Mouse (Mus musculus): ENCODE measurements at regions not wholly inside any gene's neighbourhood (a gene's known extent, or its start where the extent isn't known, plus 50 kb on each side); places are given as distances from the start of the nearest gene placed in this dataset.

DNA sequence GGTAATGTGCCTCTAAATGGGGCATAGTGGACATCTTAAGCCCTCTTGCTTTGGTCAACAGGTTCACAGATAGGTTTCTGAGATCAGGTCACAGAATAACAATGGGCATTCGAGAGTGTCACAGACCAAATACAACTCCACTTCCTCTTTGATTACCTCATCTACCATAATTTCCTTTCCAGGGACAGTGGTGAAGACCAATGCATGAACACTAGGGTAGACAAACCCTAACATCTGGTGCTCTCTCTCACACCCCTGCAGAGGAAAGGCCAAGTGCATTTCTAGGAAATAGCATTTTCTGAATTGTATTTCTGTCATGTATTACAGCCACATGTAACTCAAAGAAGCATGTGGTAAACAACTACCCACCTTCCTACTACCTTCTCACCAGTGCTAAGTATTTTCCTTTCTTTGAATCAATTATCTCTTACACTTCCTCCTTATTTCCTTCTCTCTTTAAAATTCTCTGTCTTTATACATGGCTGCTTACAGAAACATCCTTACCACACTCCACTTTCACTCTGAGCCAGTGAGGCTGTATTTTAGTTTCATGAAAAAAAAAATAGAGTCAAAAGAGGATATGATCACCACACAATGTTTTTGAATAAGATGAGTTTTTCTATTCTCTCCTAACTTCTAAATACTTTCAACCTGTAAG, 1021.0 kb downstream of the Gsdmc2 start:
- Histone ChIP-seq H3K4me3 (ENCODE audit: control insufficient read depth, low read depth, low read length) (no peak overlapping the region), H3K36me3 (ENCODE audit: control insufficient read depth, insufficient read depth, low read length) (no peaks in the 10 kb centered on the region), H3K27ac (ENCODE audit: control insufficient read depth, insufficient read depth, low read depth, low read length) (no peak overlapping the region), H3K4me1 (ENCODE audit: control insufficient read depth, insufficient read depth, low read length) (no peaks in the 10 kb centered on the region), H3K27me3 (ENCODE audit: control insufficient read depth, insufficient read depth, low read length) (no peaks in the 10 kb centered on the region)
- TF ChIP-seq CTCF (IDR thresholded peaks at IDR 0.05; ENCODE audit: control insufficient read depth, insufficient read depth, insufficient replicate concordance, low read depth, low read length) (no peak), POLR2A (IDR thresholded peaks at IDR 0.05; ENCODE audit: control insufficient read depth, low read depth, low read length) (no peak)

DNA sequence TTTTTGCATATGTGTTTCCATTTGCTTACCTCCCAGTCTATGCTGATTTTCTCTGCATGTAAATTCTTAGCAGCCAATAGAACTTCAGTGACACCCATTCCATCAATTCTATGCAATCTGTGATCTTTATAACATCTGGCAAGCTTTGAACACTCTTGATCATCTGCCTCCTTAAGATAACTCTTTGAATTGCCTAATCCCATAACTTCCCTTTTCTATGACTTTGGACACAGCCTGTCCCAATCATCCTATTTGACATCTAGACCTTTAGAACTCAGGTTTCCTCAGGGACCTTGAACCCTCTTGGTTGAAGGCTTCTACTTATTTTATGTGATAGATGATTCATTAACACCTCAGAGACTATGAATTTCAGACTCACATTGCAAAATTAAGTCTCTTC, 1022.7 kb downstream of the Gsdmc2 start:
- H3K36me3 ChIP-seq (ENCODE audit: control insufficient read depth, insufficient read depth, low read length), result no peaks in the 10 kb centered on the region
- H3K4me3 ChIP-seq (ENCODE audit: control insufficient read depth, low read depth, low read length), result no peak overlapping the region

DNA sequence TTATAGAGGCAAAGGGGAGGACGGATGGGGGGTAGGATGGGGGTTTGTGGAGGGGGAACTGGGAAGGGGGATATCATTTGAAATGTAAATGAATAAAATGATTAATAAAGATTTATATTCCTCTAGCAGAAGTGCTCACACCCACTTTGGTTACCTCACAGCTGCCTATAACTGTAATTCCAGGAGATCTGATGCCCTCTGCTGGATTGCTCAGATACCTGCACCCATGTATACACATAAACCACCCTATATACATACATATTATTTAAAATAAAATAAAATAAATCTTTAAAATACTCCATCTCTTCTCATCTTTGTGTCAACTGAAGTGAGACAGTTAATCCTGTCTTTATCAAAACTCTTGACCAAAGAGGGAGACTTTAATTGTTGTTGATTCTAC, 1031.9 kb downstream of the Gsdmc2 start:
- TF ChIP-seq POLR2A (IDR thresholded peaks at IDR 0.05; ENCODE audit: control insufficient read depth, low read depth, low read length) (no peak), CTCF (IDR thresholded peaks at IDR 0.05; ENCODE audit: control insufficient read depth, insufficient read depth, insufficient replicate concordance, low read depth, low read length) (no peak)
- Histone ChIP-seq H3K4me1 (ENCODE audit: control insufficient read depth, insufficient read depth, low read length) (no peaks in the 10 kb centered on the region), H3K4me3 (ENCODE audit: control insufficient read depth, low read depth, low read length) (no peak overlapping the region), H3K27ac (ENCODE audit: control insufficient read depth, insufficient read depth, low read depth, low read length) (no peak overlapping the region), H3K27me3 (ENCODE audit: control insufficient read depth, insufficient read depth, low read length) (no peaks in the 10 kb centered on the region), H3K36me3 (ENCODE audit: control insufficient read depth, insufficient read depth, low read length) (no peaks in the 10 kb centered on the region)

More for the DNA sequence above, 1022.7 kb downstream of the Gsdmc2 start:
- TF ChIP-seq CTCF (IDR thresholded peaks at IDR 0.05; ENCODE audit: control insufficient read depth, insufficient read depth, insufficient replicate concordance, low read depth, low read length) (no peak), POLR2A (IDR thresholded peaks at IDR 0.05; ENCODE audit: control insufficient read depth, low read depth, low read length) (no peak)
- H3K4me1 ChIP-seq (ENCODE audit: control insufficient read depth, insufficient read depth, low read length), result no peaks in the 10 kb centered on the region
- H3K27ac ChIP-seq (ENCODE audit: control insufficient read depth, insufficient read depth, low read depth, low read length), result no peak overlapping the region
- no peaks in the 10 kb centered on the region for H3K27me3 ChIP-seq (ENCODE audit: control insufficient read depth, insufficient read depth, low read length)

DNA sequence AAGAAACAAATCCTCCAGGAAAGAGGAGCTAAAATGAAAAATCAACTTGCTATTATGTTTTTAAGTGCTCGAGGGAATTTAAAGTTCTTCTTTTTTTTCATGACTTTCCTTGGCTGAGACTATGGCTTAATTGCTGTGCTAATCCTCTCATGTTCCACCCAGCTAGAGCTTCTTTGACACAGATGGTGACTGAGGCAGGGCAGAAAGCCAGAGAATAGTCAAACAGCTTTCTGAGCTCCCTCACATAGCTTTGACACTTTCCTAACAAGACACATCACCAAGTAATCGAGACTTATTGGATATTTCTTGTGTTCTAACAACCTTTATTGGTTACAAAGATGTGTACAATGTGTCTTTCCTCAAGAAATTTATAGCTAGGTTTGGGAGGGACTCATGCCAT, 1033.0 kb downstream of the Gsdmc2 start:
- no peaks in the 10 kb centered on the region for H3K4me1 ChIP-seq (ENCODE audit: control insufficient read depth, insufficient read depth, low read length)
- H3K36me3 ChIP-seq (ENCODE audit: control insufficient read depth, insufficient read depth, low read length), result no peaks in the 10 kb centered on the region
- no peak overlapping the region for H3K27ac ChIP-seq (ENCODE audit: control insufficient read depth, insufficient read depth, low read depth, low read length)
- no peaks in the 10 kb centered on the region for H3K27me3 ChIP-seq (ENCODE audit: control insufficient read depth, insufficient read depth, low read length)
- TF ChIP-seq CTCF (IDR thresholded peaks at IDR 0.05; ENCODE audit: control insufficient read depth, insufficient read depth, insufficient replicate concordance, low read depth, low read length), result no peak
- TF ChIP-seq POLR2A (IDR thresholded peaks at IDR 0.05; ENCODE audit: control insufficient read depth, low read depth, low read length), result no peak
- H3K4me3 ChIP-seq (ENCODE audit: control insufficient read depth, low read depth, low read length), result no peak overlapping the region

DNA sequence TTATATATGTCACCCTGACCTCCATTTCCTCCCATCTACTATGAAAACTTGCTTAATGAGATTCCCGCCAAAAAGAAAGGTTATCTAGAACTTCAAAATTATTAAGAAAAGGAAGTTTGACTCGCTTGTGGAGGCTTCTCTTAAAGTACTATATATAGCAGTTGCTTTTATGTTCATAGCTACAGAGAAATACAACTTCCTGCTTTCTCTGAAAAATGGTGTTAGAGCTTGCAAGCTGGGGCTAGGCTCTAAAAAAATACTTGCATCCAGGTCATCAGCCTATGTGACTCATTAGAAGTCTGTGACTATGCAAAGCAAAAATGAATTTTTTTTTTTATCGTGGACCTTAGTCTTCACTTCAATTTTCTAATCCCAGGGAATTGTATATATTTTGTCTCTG, 1035.7 kb downstream of the Gsdmc2 start:
- Histone ChIP-seq H3K27me3 (ENCODE audit: control insufficient read depth, insufficient read depth, low read length) (no peaks in the 10 kb centered on the region), H3K36me3 (ENCODE audit: control insufficient read depth, insufficient read depth, low read length) (no peaks in the 10 kb centered on the region), H3K4me3 (ENCODE audit: control insufficient read depth, low read depth, low read length) (no peak overlapping the region), H3K4me1 (ENCODE audit: control insufficient read depth, insufficient read depth, low read length) (no peaks in the 10 kb centered on the region), H3K27ac (ENCODE audit: control insufficient read depth, insufficient read depth, low read depth, low read length) (no peak overlapping the region)
- no peak for TF ChIP-seq CTCF (IDR thresholded peaks at IDR 0.05; ENCODE audit: control insufficient read depth, insufficient read depth, insufficient replicate concordance, low read depth, low read length)
- TF ChIP-seq POLR2A (IDR thresholded peaks at IDR 0.05; ENCODE audit: control insufficient read depth, low read depth, low read length), result no peak

DNA sequence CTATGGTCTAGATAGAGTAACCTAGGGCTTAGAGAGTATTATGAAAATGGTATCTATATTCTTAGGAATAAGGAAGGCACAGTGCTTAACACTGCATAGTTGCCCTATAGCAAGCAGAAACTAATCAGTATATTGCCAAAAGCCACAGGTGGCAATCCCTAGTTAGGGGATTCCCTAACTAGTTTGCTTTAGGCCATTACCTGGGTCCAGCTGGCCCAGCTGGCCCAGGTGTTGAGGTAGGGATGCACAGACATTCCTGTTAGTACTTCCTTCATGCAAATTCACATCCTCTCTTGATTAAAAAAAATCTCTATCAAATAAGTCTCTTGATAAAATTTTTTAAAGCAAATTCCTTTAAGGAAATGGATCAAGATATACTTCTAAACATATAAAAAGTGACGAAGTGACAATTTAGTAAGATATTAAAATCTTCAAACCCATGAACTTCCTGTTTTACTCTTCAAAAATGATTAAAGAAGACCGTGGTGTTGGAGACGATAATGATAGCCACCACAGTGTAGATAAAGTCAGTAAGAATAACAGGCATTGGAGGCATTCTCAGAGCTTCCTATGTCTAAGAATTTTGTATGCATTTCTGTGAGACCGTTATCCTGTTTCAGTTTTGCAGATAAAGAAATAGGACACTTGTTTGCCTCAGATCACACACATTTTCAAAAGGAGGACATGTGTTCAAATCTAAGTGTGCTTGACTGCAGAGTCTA, 1036.7 kb downstream of the Gsdmc2 start:
- Histone ChIP-seq H3K4me1 (ENCODE audit: control insufficient read depth, insufficient read depth, low read length) (no peaks in the 10 kb centered on the region), H3K27me3 (ENCODE audit: control insufficient read depth, insufficient read depth, low read length) (no peaks in the 10 kb centered on the region), H3K36me3 (ENCODE audit: control insufficient read depth, insufficient read depth, low read length) (no peaks in the 10 kb centered on the region), H3K27ac (ENCODE audit: control insufficient read depth, insufficient read depth, low read depth, low read length) (no peak overlapping the region), H3K4me3 (ENCODE audit: control insufficient read depth, low read depth, low read length) (no peak overlapping the region)
- TF ChIP-seq CTCF (IDR thresholded peaks at IDR 0.05; ENCODE audit: control insufficient read depth, insufficient read depth, insufficient replicate concordance, low read depth, low read length) (no peak), POLR2A (IDR thresholded peaks at IDR 0.05; ENCODE audit: control insufficient read depth, low read depth, low read length) (no peak)

DNA sequence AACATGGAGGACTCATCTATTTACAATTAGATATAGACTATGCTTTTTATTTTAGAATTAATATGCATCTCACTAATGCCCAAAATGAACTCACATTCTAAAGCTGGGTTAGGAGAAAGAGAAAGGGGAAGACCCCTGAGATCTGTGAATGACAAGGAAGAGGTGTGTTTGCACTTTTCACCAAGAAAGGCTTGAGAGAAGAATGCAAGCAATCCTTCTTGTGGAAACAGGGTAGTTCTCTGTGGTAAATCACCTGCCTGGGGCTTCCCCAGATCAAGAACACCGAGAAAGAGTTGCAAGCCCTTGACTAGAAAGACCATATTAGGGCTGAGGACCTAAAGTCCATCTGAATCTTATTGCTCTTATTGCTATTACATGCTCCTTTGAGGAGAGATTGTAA, 1037.6 kb downstream of the Gsdmc2 start:
- TF ChIP-seq CTCF (IDR thresholded peaks at IDR 0.05; ENCODE audit: control insufficient read depth, insufficient read depth, insufficient replicate concordance, low read depth, low read length), result no peak
- no peak for TF ChIP-seq POLR2A (IDR thresholded peaks at IDR 0.05; ENCODE audit: control insufficient read depth, low read depth, low read length)
- no peaks in the 10 kb centered on the region for H3K36me3 ChIP-seq (ENCODE audit: control insufficient read depth, insufficient read depth, low read length)
- no peaks in the 10 kb centered on the region for H3K4me1 ChIP-seq (ENCODE audit: control insufficient read depth, insufficient read depth, low read length)
- H3K4me3 ChIP-seq (ENCODE audit: control insufficient read depth, low read depth, low read length), result no peak overlapping the region
- no peaks in the 10 kb centered on the region for H3K27me3 ChIP-seq (ENCODE audit: control insufficient read depth, insufficient read depth, low read length)
- no peak overlapping the region for H3K27ac ChIP-seq (ENCODE audit: control insufficient read depth, insufficient read depth, low read depth, low read length)

Data from testis, adult 2 months (tissue).